Mouse (Mus musculus) liver, postnatal 0 days (tissue): Measurements from ENCODE around the gene 9530053A07Rik. TPM values are rescaled to one million over a fixed set of nuclear protein-coding genes. Genes with fewer than 3 reads are reported as not detected.
"Not testable (repeated sequence)": the region's sequence is repeated elsewhere in the genome, so short reads cannot be mapped to it uniquely, and the experiment has no call there.

Experiments used
- ATAC-seq: fragments of 200-750 bp; cut with Nextera tagmentation; 2 replicates; pipeline ENCODE4 v1.8.0; 2017; ENCODE audit warnings: mild to moderate bottlenecking, moderate library complexity
- DNase-seq: peaks from one replicate; pipeline ENCODE4 v3.0.0-alpha.2; 2016
- H3K27ac ChIP-seq: fragments of 300-500 bp; sonication (generic); 2 replicates; pipeline ENCODE4 v1.5.1; 2014; ENCODE audit warnings: antibody characterized with exemption, moderate library complexity, mild to moderate bottlenecking, low read depth
- H3K27me3 ChIP-seq: fragments of 300-500 bp; sonication (generic); 2 replicates; pipeline ENCODE4 v1.6.1; 2014; ENCODE audit warnings: low read length, control low read depth, mixed read lengths; ENCODE audit not compliant: insufficient read depth
- H3K36me3 ChIP-seq: fragments of 300-500 bp; sonication (generic); replicated peaks from 2 replicates; pipeline ENCODE4 v1.6.1; 2014; ENCODE audit warnings: mild to moderate bottlenecking, control low read depth, low read length, moderate library complexity, mixed read lengths; ENCODE audit not compliant: insufficient read depth
- H3K4me1 ChIP-seq: fragments of 300-500 bp; sonication (generic); 2 replicates; pipeline ENCODE4 v1.6.1; 2014; ENCODE audit warnings: antibody characterized with exemption, mild to moderate bottlenecking, control low read depth; ENCODE audit not compliant: insufficient read depth
- H3K4me2 ChIP-seq: fragments of 300-500 bp; sonication (generic); 2 replicates; pipeline ENCODE4 v1.6.1; 2014; ENCODE audit warnings: low read depth, mild to moderate bottlenecking, low read length, moderate library complexity, mixed read lengths
- H3K4me3 ChIP-seq: fragments of 300-500 bp; sonication (generic); 2 replicates; pipeline ENCODE4 v1.5.1; 2014; ENCODE audit warnings: low read depth, low read length
- H3K9ac ChIP-seq: fragments of 300-500 bp; sonication (generic); replicated peaks from 2 replicates; pipeline ENCODE4 v1.6.1; 2014; ENCODE audit warnings: mild to moderate bottlenecking, moderate library complexity
- H3K9me3 ChIP-seq: fragments of 300-500 bp; sonication (generic); 2 replicates; pipeline ENCODE4 v1.6.1; 2016; ENCODE audit warnings: mild to moderate bottlenecking, control low read depth, low read length, mixed read lengths
- CTCF ChIP-seq: sonication (generic); IDR thresholded peaks from 2 replicates; pipeline ENCODE4 v1.5.1; 2016; ENCODE audit warnings: antibody characterized with exemption, low read depth
- EP300 ChIP-seq: IDR thresholded peaks from 2 replicates; pipeline ENCODE4 v1.6.1; 2016; ENCODE audit warnings: antibody characterized with exemption, low read depth, mild to moderate bottlenecking
- WGBS: fragments of 180-500 bp; shearing (Covaris S2); extraction: QIAGEN DNeasy Blood & Tissue Kit; methylation state at CpG from one replicate; pipeline ENCODE4 v1.1.7; 2014; ENCODE audit not compliant: insufficient replicate concordance; 5-methylcytosine and 5-hydroxymethylcytosine counted together
- polyA plus RNA-seq: library from polyadenylated mRNA; unstranded; fragments of >200 nt; fragmentation: Nextera tagmentation; extraction: Ambion mirVana; gene quantifications from 2 replicates; pipeline ENCODE4 v1.2.1, GENCODE M21; 2015

9530053A07Rik gene
- 0.01 TPM in 1 of 2 replicates, not detected in the other for polyA plus RNA-seq

GRCm38 (mm10) chr7:28129166-28129565 lies at the start of gene 9530053A07Rik:
TSS of gene 9530053A07Rik (plus strand) at chr7:28129466.
- DNase-seq (no peak), ATAC-seq (no peak)
- no peaks in the 10 kb centered on the region for H3K4me1 ChIP-seq
- H3K9ac ChIP-seq: no peak within 1 kb of the TSS
- no peak within 1 kb of the TSS for H3K4me2 ChIP-seq
- no peaks in the 10 kb centered on the region for H3K36me3 ChIP-seq
- H3K27ac ChIP-seq: no peak within 1 kb of the TSS
- no peaks in the 10 kb centered on the region for H3K9me3 ChIP-seq
- no peak within 1 kb of the TSS for H3K4me3 ChIP-seq
- no peaks in the 10 kb centered on the region for H3K27me3 ChIP-seq
- TF ChIP-seq EP300 (no peak), CTCF (no peak)
- 72% methylated on average over 5 of the region's 5 CpGs for WGBS

GRCm38 (mm10) chr7:28084215-28084614 lies 45.1 kb upstream of the 9530053A07Rik start:
- H3K4me3 ChIP-seq: no peak overlapping the region
- no peak overlapping the region for H3K9ac ChIP-seq
- 80% methylated on average over 7 of the region's 7 CpGs for WGBS
- no peaks in the 10 kb centered on the region for H3K36me3 ChIP-seq
- ATAC-seq (no peak), DNase-seq (no peak)
- no peak overlapping the region for H3K4me2 ChIP-seq
- no peaks in the 10 kb centered on the region for H3K4me1 ChIP-seq
- no peaks in the 10 kb centered on the region for H3K9me3 ChIP-seq
- TF ChIP-seq EP300 (no peak), CTCF (no peak)
- no peaks in the 10 kb centered on the region for H3K27me3 ChIP-seq
- no peak overlapping the region for H3K27ac ChIP-seq

GRCm38 (mm10) chr7:28086236-28086635 lies 43.0 kb upstream of the 9530053A07Rik start:
- Histone ChIP-seq H3K4me3 (no peak overlapping the region), H3K27me3 (no peaks in the 10 kb centered on the region), H3K9me3 (no peaks in the 10 kb centered on the region), H3K36me3 (no peaks in the 10 kb centered on the region), H3K9ac (no peak overlapping the region), H3K4me1 (no peaks in the 10 kb centered on the region), H3K27ac (no peak overlapping the region), H3K4me2 (no peak overlapping the region)
- no peak for TF ChIP-seq EP300
- TF ChIP-seq CTCF: no peak
- no peak for ATAC-seq
- 79% methylated on average over 16 of the region's 16 CpGs for WGBS
- no peak for DNase-seq

DNA sequence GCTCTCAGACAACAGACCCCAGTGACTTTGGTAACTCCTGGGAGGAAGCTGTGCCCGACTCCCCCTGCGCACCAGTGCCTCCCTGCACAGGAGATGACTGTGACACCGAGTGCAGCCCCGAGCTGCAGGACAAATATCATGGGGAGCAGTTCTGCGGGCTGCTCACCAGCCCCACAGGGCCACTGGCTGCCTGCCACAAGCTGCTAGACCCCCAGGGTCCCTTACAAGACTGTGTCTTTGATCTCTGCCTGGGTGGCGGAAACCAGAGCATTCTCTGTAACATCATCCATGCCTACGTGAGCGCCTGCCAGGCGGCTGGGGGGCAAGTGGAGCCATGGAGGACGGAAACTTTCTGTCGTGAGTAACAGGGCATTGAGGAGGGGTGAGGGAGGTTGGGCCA lies 35.7 kb upstream of the 9530053A07Rik start:
- no peaks in the 10 kb centered on the region for H3K27me3 ChIP-seq
- H3K36me3 ChIP-seq: no peaks in the 10 kb centered on the region
- no peak overlapping the region for H3K4me3 ChIP-seq
- DNase-seq: no peak
- no peak overlapping the region for H3K27ac ChIP-seq
- no peak for ATAC-seq
- TF ChIP-seq EP300 (no peak), CTCF (no peak)
- no peak overlapping the region for H3K9ac ChIP-seq
- no peaks in the 10 kb centered on the region for H3K9me3 ChIP-seq
- H3K4me1 ChIP-seq: no peaks in the 10 kb centered on the region
- H3K4me2 ChIP-seq: no peak overlapping the region
- 40% methylated on average over 11 of the region's 11 CpGs for WGBS

GRCm38 (mm10) chr7:28099101-28099500 lies 30.2 kb upstream of the 9530053A07Rik start:
- H3K4me1 ChIP-seq: no peaks in the 10 kb centered on the region
- no peaks in the 10 kb centered on the region for H3K27me3 ChIP-seq
- H3K4me2 ChIP-seq: no peak overlapping the region
- H3K4me3 ChIP-seq: no peak overlapping the region
- TF ChIP-seq CTCF: no peak
- no peak for TF ChIP-seq EP300
- 0 out of 2 replicates have a peak, but pooled peaks cover 3% of the 10 kb centered on the region for H3K9me3 ChIP-seq
- H3K27ac ChIP-seq: no peak overlapping the region
- no peak overlapping the region for H3K9ac ChIP-seq
- H3K36me3 ChIP-seq: no peaks in the 10 kb centered on the region
- 91% methylated on average over 16 of the region's 16 CpGs for WGBS
- DNase-seq (no peak), ATAC-seq (no peak)

GRCm38 (mm10) chr7:28100596-28101590 lies 28.4 kb upstream of the 9530053A07Rik start:
- Histone ChIP-seq H3K36me3 (no peaks in the 10 kb centered on the region), H3K4me2 (no peak overlapping the region), H3K27ac (no peak overlapping the region), H3K4me1 (no peaks in the 10 kb centered on the region), H3K4me3 (no peak overlapping the region), H3K9ac (no peak overlapping the region), H3K27me3 (no peaks in the 10 kb centered on the region), H3K9me3 (0 out of 2 replicates have a peak, but pooled peaks cover 3% of the 10 kb centered on the region)
- DNase-seq (peak; percentile 54), ATAC-seq (no peak)
- TF ChIP-seq EP300: no peak
- peak; percentile 55 for TF ChIP-seq CTCF
- 62% methylated on average over 17 of the region's 17 CpGs for WGBS

DNA sequence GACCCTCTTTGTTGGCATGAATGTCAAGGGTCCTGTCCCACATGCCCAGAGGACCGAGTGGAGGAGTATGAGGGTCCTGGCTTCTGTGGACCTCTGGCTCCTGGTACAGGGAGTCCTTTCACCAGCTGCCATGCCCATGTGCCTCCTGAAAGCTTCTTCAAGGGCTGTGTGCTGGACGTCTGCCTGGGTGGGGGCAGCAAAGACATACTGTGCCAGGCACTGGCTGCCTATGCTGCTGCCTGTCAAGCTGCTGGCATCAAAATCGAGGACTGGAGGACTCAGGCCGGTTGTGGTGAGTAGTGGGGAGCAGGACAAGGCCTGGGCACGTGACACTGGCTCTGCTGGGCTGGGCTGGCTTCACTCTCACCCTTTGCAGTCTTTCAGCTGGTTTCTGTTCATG lies 26.3 kb upstream of the 9530053A07Rik start:
- H3K4me1 ChIP-seq, H3K27me3 ChIP-seq, H3K27ac ChIP-seq, H3K4me2 ChIP-seq, H3K36me3 ChIP-seq, H3K4me3 ChIP-seq, DNase-seq, H3K9me3 ChIP-seq, ATAC-seq, H3K9ac ChIP-seq: not testable (repeated sequence)
- WGBS: 42% methylated on average over 5 of the region's 5 CpGs
